In genomic region chrX:158837546-158837945, GRCm38 (mm10) we compare ENCODE assay signal across 21 mouse cellular contexts.
"Had no signal": no experiment of that assay in that cellular context is flagged by ENCODE, and none has a peak within 500 bp of the region (broad histone marks: within the 10 kb centered on the region; RNA-seq: fewer than 3 reads in every experiment).

No protein-coding gene starts in this region.

- H3K4me2 ChIP-seq: lung, embryonic 15.5 days; midbrain, embryonic 11.5 days; neural tube, embryonic 13.5 days; neural tube, embryonic 15.5 days; stomach, embryonic 15.5 days had no signal

- H3K36me3 ChIP-seq: lung, embryonic 15.5 days; neural tube, embryonic 13.5 days; neural tube, embryonic 15.5 days; stomach, embryonic 15.5 days had no signal

- H3K27ac ChIP-seq: lung, embryonic 15.5 days; macrophage; neural tube, embryonic 13.5 days; neural tube, embryonic 15.5 days; stomach, embryonic 15.5 days; stomach, postnatal 0 days had no signal

- H3K27me3 ChIP-seq: lung, embryonic 15.5 days; megakaryocyte, embryonic 14.5 days; neural tube, embryonic 13.5 days; neural tube, embryonic 15.5 days; stomach, embryonic 15.5 days had no signal

- ATAC-seq: liver, postnatal 0 days; lung, postnatal 0 days; midbrain, embryonic 16.5 days had no signal

- H3K9me3 ChIP-seq: lung, embryonic 15.5 days; neural tube, embryonic 13.5 days; neural tube, embryonic 15.5 days; stomach, embryonic 15.5 days had no signal

- H3K4me3 ChIP-seq: lung, embryonic 15.5 days; megakaryocyte, embryonic 14.5 days; myocyte; neural tube, embryonic 13.5 days; neural tube, embryonic 15.5 days; stomach, embryonic 15.5 days had no signal

- DNase-seq: liver, postnatal 0 days; lung, adult 2 months; lung, postnatal 14 days; lung, postnatal 36 days; midbrain, embryonic 14.5 days; retina, postnatal 1 day; right cerebral cortex, postnatal 14 days; thymus, adult 2 months; thymus, postnatal 25 days; thymus, postnatal 4 days had no signal

- H3K4me1 ChIP-seq: lung, embryonic 15.5 days; megakaryocyte, embryonic 14.5 days; neural tube, embryonic 13.5 days; neural tube, embryonic 15.5 days; stomach, embryonic 15.5 days had no signal

- H3K9ac ChIP-seq: liver, postnatal 0 days; lung, embryonic 15.5 days; neural tube, embryonic 13.5 days; neural tube, embryonic 15.5 days; stomach, embryonic 15.5 days had no signal
